Mouse (Mus musculus) MN1 (cell line): Measurements from ENCODE around the gene Dtnb.

Experiments
- DNase-seq: peaks from one replicate; pipeline ENCODE4 v3.0.0-alpha.2; 2016; ENCODE audit warnings: low spot score

Dtnb gene

GRCm38 (mm10) chr12:3572581-3573397 lies 608 bp downstream of the Dtnb start:
- no peak for DNase-seq

GRCm38 (mm10) chr12:3573410-3573809 lies 1.2 kb downstream of the Dtnb start:
- DNase-seq = peak; percentile 18

GRCm38 (mm10) chr12:3574670-3575069 lies 2.5 kb downstream of the Dtnb start:
- peak; percentile 25 for DNase-seq

- DNase-seq = no peak
Observed at GRCm38 (mm10) chr12:3579958-3580530, 7.9 kb downstream of the Dtnb start.

- no peak for DNase-seq
Observed at GRCm38 (mm10) chr12:3582604-3583003, 10.4 kb downstream of the Dtnb start.

GRCm38 (mm10) chr12:3585525-3585924 lies 13.3 kb downstream of the Dtnb start:
- peak; percentile 51 for DNase-seq

- DNase-seq = no peak
Observed at GRCm38 (mm10) chr12:3587010-3587409, 14.8 kb downstream of the Dtnb start.

GRCm38 (mm10) chr12:3590039-3590438 lies 17.9 kb downstream of the Dtnb start:
- DNase-seq = no peak

GRCm38 (mm10) chr12:3591595-3591994 lies 19.4 kb downstream of the Dtnb start:
- no peak for DNase-seq

- no peak for DNase-seq
Observed at GRCm38 (mm10) chr12:3602786-3603185, 30.6 kb downstream of the Dtnb start.

- no peak for DNase-seq
Observed at GRCm38 (mm10) chr12:3606202-3606601, 34.0 kb downstream of the Dtnb start.

GRCm38 (mm10) chr12:3609747-3610146 lies 37.6 kb downstream of the Dtnb start:
- DNase-seq = no peak

GRCm38 (mm10) chr12:3611871-3612270 lies 39.7 kb downstream of the Dtnb start:
- DNase-seq = no peak

GRCm38 (mm10) chr12:3615041-3615440 lies 42.9 kb downstream of the Dtnb start:
- no peak for DNase-seq

GRCm38 (mm10) chr12:3618144-3619020 lies 46.2 kb downstream of the Dtnb start:
- DNase-seq = no peak

- no peak for DNase-seq
Observed at GRCm38 (mm10) chr12:3619021-3619367, 46.8 kb downstream of the Dtnb start.

- DNase-seq = no peak
Observed at GRCm38 (mm10) chr12:3626880-3627279, 54.7 kb downstream of the Dtnb start.

GRCm38 (mm10) chr12:3641931-3642330 lies 69.8 kb downstream of the Dtnb start:
- DNase-seq = peak; percentile 38

GRCm38 (mm10) chr12:3656799-3657198 lies 84.6 kb downstream of the Dtnb start:
- no peak for DNase-seq

GRCm38 (mm10) chr12:3657234-3657633 lies 85.1 kb downstream of the Dtnb start:
- no peak for DNase-seq

- DNase-seq = no peak
Observed at GRCm38 (mm10) chr12:3657786-3658185, 85.6 kb downstream of the Dtnb start.

GRCm38 (mm10) chr12:3659554-3660311 lies 87.6 kb downstream of the Dtnb start:
- DNase-seq = no peak
